Mouse (Mus musculus) CH12.LX (cell line): ENCODE data around the gene Napb. TPM values are rescaled to one million over a fixed set of nuclear protein-coding genes. Genes with fewer than 3 reads are reported as not detected.

ENCODE experiments used
- DNase-seq: peaks from one replicate; pipeline ENCODE4 v3.0.0-alpha.2; 2013; ENCODE audit errors: extremely low read depth
- H3K27ac ChIP-seq: 2 replicates; pipeline ENCODE4 v1.5.1; 2012; ENCODE audit warnings: low read depth, mild to moderate bottlenecking, control low read depth, moderate library complexity; ENCODE audit not compliant: insufficient read depth
- H3K27me3 ChIP-seq: replicated peaks from 2 replicates; pipeline ENCODE3; 2012; ENCODE audit warnings: inconsistent platforms
- H3K36me3 ChIP-seq, 2 experiments: replicated peaks in 1 of 2; 2 replicates each; pipeline versions ENCODE3 to v1.6.1; 2012; ENCODE audit warnings: inconsistent platforms in 1 of 2, low read length in 1 of 2, mild to moderate bottlenecking in 1 of 2, mixed read lengths in 1 of 2, moderate library complexity in 1 of 2; ENCODE audit not compliant: control insufficient read depth in 1 of 2, insufficient read depth in 1 of 2
- H3K4me1 ChIP-seq, 2 experiments: 2 replicates each; pipeline ENCODE4 v1.6.1; 2012; ENCODE audit warnings: inconsistent platforms in 1 of 2, moderate library complexity in 1 of 2; ENCODE audit not compliant: insufficient read depth in 2 of 2, control insufficient read depth in 1 of 2
- H3K4me2 ChIP-seq: 2 replicates; pipeline ENCODE4 v1.6.1; 2012; ENCODE audit warnings: low read depth, mild to moderate bottlenecking, control low read depth; ENCODE audit not compliant: poor library complexity, insufficient read depth, severe bottlenecking
- H3K4me3 ChIP-seq, 3 experiments: fragments of 150-350 bp in 1 of 3; sonication (generic) in 1 of 3; replicated peaks in 1 of 3; 2 replicates each; pipeline versions ENCODE3 to v1.5.1; 2011 to 2012; ENCODE audit warnings: low read depth in 2 of 3, low read length in 2 of 3, mild to moderate bottlenecking in 2 of 3, moderate library complexity in 2 of 3, control low read depth in 1 of 3, improper control_type of control experiment in 1 of 3, inconsistent platforms in 1 of 3, mixed read lengths in 1 of 3; ENCODE audit not compliant: poor library complexity in 1 of 3
- H3K79me2 ChIP-seq: replicated peaks from 2 replicates; pipeline ENCODE4 v1.6.1; 2012; ENCODE audit warnings: mild to moderate bottlenecking, moderate library complexity; ENCODE audit not compliant: control insufficient read depth, poor library complexity, insufficient read depth, severe bottlenecking; ENCODE audit errors: extremely low read depth
- H3K9ac ChIP-seq: 2 replicates; pipeline ENCODE4 v1.6.1; 2012; ENCODE audit warnings: low read depth, mild to moderate bottlenecking, control low read depth, moderate library complexity; ENCODE audit not compliant: insufficient read depth
- H3K9me3 ChIP-seq: replicated peaks from 2 replicates; pipeline ENCODE3; 2012; ENCODE audit warnings: low read length, inconsistent platforms, mixed read lengths
- CHD1 ChIP-seq: IDR thresholded peaks from 2 replicates; pipeline ENCODE4 v1.6.1; 2012; ENCODE audit warnings: low read depth, low read length, improper control_type of control experiment, inconsistent platforms
- CHD2 ChIP-seq: IDR thresholded peaks from 2 replicates; pipeline ENCODE4 v1.6.1; 2011; ENCODE audit warnings: low read length, improper control_type of control experiment
- E2F4 ChIP-seq: IDR thresholded peaks from 2 replicates; pipeline ENCODE4 v1.6.1; 2011; ENCODE audit warnings: low read depth, low read length, improper control_type of control experiment; ENCODE audit not compliant: insufficient replicate concordance
- ELF1 ChIP-seq: IDR thresholded peaks from 2 replicates; pipeline ENCODE4 v1.6.1; 2014; ENCODE audit warnings: low read depth, mild to moderate bottlenecking, inconsistent platforms, low read length, improper control_type of control experiment
- GABPA ChIP-seq: IDR thresholded peaks from 2 replicates; pipeline ENCODE4 v1.6.1; 2012; ENCODE audit warnings: low read depth, low read length, improper control_type of control experiment, inconsistent platforms; ENCODE audit not compliant: insufficient replicate concordance
- JUN ChIP-seq: IDR thresholded peaks from 2 replicates; pipeline ENCODE4 v1.6.1; 2011; ENCODE audit warnings: low read depth, mild to moderate bottlenecking, low read length, improper control_type of control experiment, moderate library complexity; ENCODE audit not compliant: insufficient read depth
- JUND ChIP-seq: conservative IDR thresholded peaks from 2 replicates; pipeline ENCODE4 v1.6.1; 2011; ENCODE audit warnings: low read depth, low read length, improper control_type of control experiment
- MAFK ChIP-seq: IDR thresholded peaks from 2 replicates; pipeline ENCODE4 v1.6.1; 2011; ENCODE audit warnings: low read length, improper control_type of control experiment; ENCODE audit not compliant: insufficient replicate concordance
- MAZ ChIP-seq: IDR thresholded peaks from 2 replicates; pipeline ENCODE4 v1.6.1; 2012; ENCODE audit warnings: low read depth, mild to moderate bottlenecking, inconsistent platforms, low read length, improper control_type of control experiment, moderate library complexity
- MEF2A ChIP-seq: IDR thresholded peaks from 2 replicates; pipeline ENCODE4 v1.6.1; 2014; ENCODE audit warnings: low read depth, mild to moderate bottlenecking, inconsistent platforms, low read length, improper control_type of control experiment, borderline replicate concordance
- MXI1 ChIP-seq: IDR thresholded peaks from 2 replicates; pipeline ENCODE4 v1.6.1; 2011; ENCODE audit warnings: mild to moderate bottlenecking, low read depth, low read length, improper control_type of control experiment
- NRF1 ChIP-seq: IDR thresholded peaks from 2 replicates; pipeline ENCODE4 v1.6.1; 2014; ENCODE audit warnings: low read depth, mild to moderate bottlenecking, inconsistent platforms, low read length, improper control_type of control experiment, moderate library complexity
- POLR2A ChIP-seq: IDR thresholded peaks from 2 replicates; pipeline ENCODE4 v1.6.1; 2011; ENCODE audit warnings: low read depth, mild to moderate bottlenecking, improper control_type of control experiment, low read length
- RAD21 ChIP-seq: IDR thresholded peaks from 2 replicates; pipeline ENCODE4 v1.6.1; 2011; ENCODE audit warnings: low read depth, mild to moderate bottlenecking, low read length, improper control_type of control experiment, moderate library complexity
- SIN3A ChIP-seq: IDR thresholded peaks from 2 replicates; pipeline ENCODE4 v1.6.1; 2012; ENCODE audit warnings: low read length, improper control_type of control experiment, inconsistent platforms
- SMC3 ChIP-seq: IDR thresholded peaks from 2 replicates; pipeline ENCODE4 v1.6.1; 2011; ENCODE audit warnings: low read depth, low read length, improper control_type of control experiment
- TCF12 ChIP-seq: IDR thresholded peaks from 2 replicates; pipeline ENCODE4 v1.6.1; 2014; ENCODE audit warnings: low read depth, mild to moderate bottlenecking, inconsistent platforms, low read length, improper control_type of control experiment
- UBTF ChIP-seq: IDR thresholded peaks from 2 replicates; pipeline ENCODE4 v1.6.1; 2012; ENCODE audit warnings: low read depth, mild to moderate bottlenecking, inconsistent platforms, low read length, improper control_type of control experiment, moderate library complexity
- USF2 ChIP-seq: conservative IDR thresholded peaks from 2 replicates; pipeline ENCODE4 v1.6.1; 2011; ENCODE audit warnings: low read depth, low read length, improper control_type of control experiment
- ZC3H11A ChIP-seq: IDR thresholded peaks from 2 replicates; pipeline ENCODE4 v1.6.1; 2012; ENCODE audit warnings: low read depth, mild to moderate bottlenecking, inconsistent platforms, low read length, improper control_type of control experiment
- ZMIZ1 ChIP-seq: IDR thresholded peaks from 2 replicates; pipeline ENCODE4 v1.6.1; 2012; ENCODE audit warnings: low read depth, mild to moderate bottlenecking, inconsistent platforms, low read length, improper control_type of control experiment
- ZNF384 ChIP-seq: IDR thresholded peaks from 2 replicates; pipeline ENCODE4 v1.6.1; 2012; ENCODE audit warnings: low read depth, low read length, improper control_type of control experiment, inconsistent platforms
- dilution Hi-C: fragments of 300-500 bp; cut with MboI; formaldehyde crosslinking; loops from 2 replicates; pipeline ENCODE4 v1.14.3; 2020; ENCODE audit warnings: low sequenced_read_pairs; ENCODE audit not compliant: extremely low pct_unique_long_range_greater_than_20kb, extremely low pct_ligation_motif_present
- in situ Hi-C: fragments of 300-500 bp; cut with MboI; formaldehyde crosslinking; loops from 3 replicates; pipeline ENCODE4 v1.14.3; 2019; ENCODE audit warnings: low sequenced_read_pairs, low pct_ligation_motif_present, low pct_unique_long_range_greater_than_20kb, mixed read lengths
- polyA plus RNA-seq: library from polyadenylated mRNA; unstranded; fragments of >175 nt; gene quantifications from 2 replicates; pipeline ENCODE4 v1.2.1, GENCODE M21; 2012; ENCODE audit warnings: low read depth; ENCODE audit not compliant: insufficient read length
- total RNA-seq, 2 experiments: library from RNA; depleted of rRNA; stranded (reverse); fragments of 300-350 nt in 1 of 2; fragments of >200 nt in 1 of 2; gene quantifications; 2 replicates each; pipeline ENCODE4 v1.2.3; 2012 to 2014

Gene Napb
- total and polyA plus RNA-seq, 3 experiments = 0.98 to 2.6 (median 1.6) TPM

DNA sequence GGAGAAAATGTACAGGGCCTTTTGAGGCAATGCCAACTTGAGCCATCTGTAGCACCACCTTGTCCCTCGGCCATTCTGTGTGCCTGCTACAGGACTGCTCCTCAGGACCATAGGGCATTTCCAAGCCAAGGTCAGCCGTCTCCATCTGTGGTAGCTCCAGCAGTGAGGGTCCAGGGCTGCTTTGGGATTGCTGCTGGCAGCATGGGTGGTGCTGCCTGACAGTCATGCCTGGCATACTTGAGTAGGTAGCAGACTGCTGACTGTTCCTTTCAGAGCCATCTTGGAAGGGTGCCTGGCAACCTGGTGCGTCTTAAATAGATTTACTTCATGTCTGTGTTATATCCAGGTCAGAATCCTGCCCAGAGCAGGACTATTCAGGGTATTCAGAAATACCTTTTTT is 10.7 kb upstream of the Napb start:
- Histone ChIP-seq H3K4me3 (no peak overlapping the region), H3K27me3 (peaks cover 14% of the 10 kb centered on the region), H3K4me1 (no peaks in the 10 kb centered on the region), H3K4me2 (no peak overlapping the region), H3K27ac (no peak overlapping the region), H3K79me2 (no peaks in the 10 kb centered on the region), H3K9me3 (peaks cover 8% of the 10 kb centered on the region), H3K36me3 (no peaks in the 10 kb centered on the region), H3K9ac (no peak overlapping the region)
- DNase-seq = no peak
- in situ Hi-C loops (no loop called here), dilution Hi-C loops (no loop called here)
- TF ChIP-seq ZC3H11A = no peak
- no peak for TF ChIP-seq E2F4
- TF ChIP-seq CHD2 = no peak
- TF ChIP-seq NRF1 = no peak
- TF ChIP-seq MXI1 = no peak
- no peak for TF ChIP-seq SIN3A

- Histone ChIP-seq H3K4me1 (no peaks in the 10 kb centered on the region), H3K9me3 (peaks cover 6% of the 10 kb centered on the region), H3K4me3 (no peak overlapping the region), H3K27ac (no peak overlapping the region), H3K9ac (no peak overlapping the region), H3K79me2 (no peaks in the 10 kb centered on the region), H3K36me3 (no peaks in the 10 kb centered on the region), H3K4me2 (no peak overlapping the region), H3K27me3 (peaks cover 3% of the 10 kb centered on the region)
- DNase-seq = no peak
- dilution Hi-C loops = no loop called here
- in situ Hi-C loops = no loop called here
- TF ChIP-seq MEF2A (no peak), MXI1 (no peak), RAD21 (no peak), NRF1 (no peak), UBTF (no peak), JUN (no peak), MAZ (no peak), SMC3 (no peak), MAFK (no peak), GABPA (no peak), USF2 (no peak), ELF1 (no peak), JUND (no peak), POLR2A (no peak), TCF12 (no peak), CHD1 (no peak), ZMIZ1 (no peak), ZNF384 (no peak), E2F4 (no peak)
Observed at GRCm38 (mm10) chr2:148731614-148732326, 497 bp downstream of the Napb start.
